Mouse (Mus musculus) myocyte (in vitro differentiated cells): ENCODE data around the gene Gm17720. TPM values are rescaled to one million over a fixed set of nuclear protein-coding genes. Genes with fewer than 3 reads are reported as not detected.

ENCODE experiments used
- H3K27me3 ChIP-seq: one replicate; pipeline ENCODE4 v1.6.1; 2011; ENCODE audit not compliant: control insufficient read depth, insufficient read depth, insufficient read length
- H3K36me3 ChIP-seq: one replicate; pipeline ENCODE4 v1.6.1; 2011; ENCODE audit not compliant: control insufficient read depth, insufficient read depth
- H3K4me2 ChIP-seq: one replicate; pipeline ENCODE4 v1.6.1; 2011; ENCODE audit warnings: low read depth, control low read depth
- H3K4me3 ChIP-seq: one replicate; pipeline ENCODE4 v1.5.1; 2011; ENCODE audit warnings: mild to moderate bottlenecking, control low read depth, moderate library complexity
- H3K79me2 ChIP-seq: one replicate; pipeline ENCODE4 v1.6.1; 2011; ENCODE audit not compliant: control insufficient read depth, insufficient read depth
- H3ac ChIP-seq: one replicate; pipeline ENCODE4 v1.6.1; 2011; ENCODE audit not compliant: control insufficient read depth, insufficient read length
- CEBPB ChIP-seq: IDR thresholded peaks from 2 replicates; pipeline ENCODE4 v1.6.1; 2011; ENCODE audit warnings: mild to moderate bottlenecking, moderate library complexity; ENCODE audit not compliant: poor library complexity, insufficient read depth, severe bottlenecking
- E2F4 ChIP-seq: IDR thresholded peaks from one replicate; pipeline ENCODE4 v1.6.1; 2011; ENCODE audit warnings: mild to moderate bottlenecking, control low read depth, moderate library complexity; ENCODE audit not compliant: insufficient read depth
- MAX ChIP-seq: IDR thresholded peaks from one replicate; pipeline ENCODE4 v1.6.1; 2011; ENCODE audit warnings: low read depth, mild to moderate bottlenecking, control low read depth
- MYOD1 ChIP-seq, 3 experiments: IDR thresholded peaks; one replicate each; pipeline ENCODE4 v1.6.1; 2011; ENCODE audit warnings: control low read depth in 2 of 3, low read depth in 2 of 3, mild to moderate bottlenecking in 2 of 3, moderate library complexity in 1 of 3; ENCODE audit not compliant: insufficient read length in 2 of 3, control insufficient read depth in 1 of 3
- MYOG ChIP-seq, 3 experiments: IDR thresholded peaks; one replicate each; pipeline ENCODE4 v1.6.1; 2011; ENCODE audit warnings: control low read depth in 2 of 3, low read depth in 2 of 3, mild to moderate bottlenecking in 2 of 3; ENCODE audit not compliant: insufficient read length in 2 of 3, control insufficient read depth in 1 of 3, insufficient read depth in 1 of 3
- POLR2A ChIP-seq: IDR thresholded peaks from one replicate; pipeline ENCODE4 v1.6.1; 2011; ENCODE audit warnings: low read depth, mild to moderate bottlenecking, control low read depth, moderate library complexity; ENCODE audit not compliant: insufficient read length
- POLR2AphosphoS2 ChIP-seq: IDR thresholded peaks from one replicate; pipeline ENCODE4 v1.6.1; 2011; ENCODE audit warnings: low read depth, control low read depth; ENCODE audit not compliant: insufficient read length
- REST ChIP-seq: IDR thresholded peaks from one replicate; pipeline ENCODE4 v1.6.1; 2011; ENCODE audit warnings: mild to moderate bottlenecking, control low read depth, moderate library complexity; ENCODE audit not compliant: insufficient read depth, insufficient read length
- SRF ChIP-seq: IDR thresholded peaks from one replicate; pipeline ENCODE4 v1.6.1; 2011; ENCODE audit warnings: low read depth; ENCODE audit not compliant: control insufficient read depth, insufficient read length
- TCF12 ChIP-seq: IDR thresholded peaks from one replicate; pipeline ENCODE4 v1.6.1; 2011; ENCODE audit warnings: mild to moderate bottlenecking, control low read depth; ENCODE audit not compliant: poor library complexity, insufficient read depth, severe bottlenecking
- TCF3 ChIP-seq: IDR thresholded peaks from one replicate; pipeline ENCODE4 v1.6.1; 2011; ENCODE audit warnings: low read depth, control low read depth; ENCODE audit not compliant: insufficient read length
- USF1 ChIP-seq: IDR thresholded peaks from one replicate; pipeline ENCODE4 v1.6.1; 2011; ENCODE audit warnings: low read depth, mild to moderate bottlenecking, control low read depth, moderate library complexity
- polyA plus RNA-seq: library from polyadenylated mRNA; unstranded; fragments of >200 nt; fragmentation: generic; extraction: Trizol; gene quantifications from one replicate; pipeline ENCODE4 v1.2.1, GENCODE M21; 2012; ENCODE audit warnings: missing spikeins

Gm17720 gene
- polyA plus RNA-seq, 1 experiment = not detected

DNA sequence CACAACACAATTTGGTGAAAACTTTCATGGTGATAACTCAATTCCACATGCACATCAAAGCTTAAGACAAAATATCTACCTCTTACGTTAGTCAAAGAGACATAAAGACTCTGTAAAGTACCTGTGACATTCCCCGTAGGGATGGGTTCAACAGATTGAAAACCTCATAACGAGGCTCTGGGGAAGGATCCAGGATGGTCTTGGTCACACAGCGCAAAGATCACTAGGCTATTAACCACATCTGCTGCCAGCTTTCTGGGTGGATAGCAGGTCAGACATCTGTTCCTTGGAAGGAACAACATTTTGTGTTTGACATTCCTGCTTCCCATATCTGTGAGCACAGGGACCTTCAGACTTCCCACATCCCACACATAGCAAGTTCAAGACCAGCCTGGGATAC is 32.8 kb downstream of the Gm17720 start:
- Histone ChIP-seq H3ac (no peak overlapping the region), H3K4me3 (no peak overlapping the region), H3K4me2 (no peak overlapping the region), H3K79me2 (no peaks in the 10 kb centered on the region), H3K36me3 (no peaks in the 10 kb centered on the region), H3K27me3 (no peaks in the 10 kb centered on the region)
- TF ChIP-seq MAX (no peak), CEBPB (no peak), MYOG (IDR thresholded peaks at IDR 0.05; ENCODE audit: control insufficient read depth in 1 of 3, insufficient read depth in 1 of 3, insufficient read length in 2 of 3, low read depth in 2 of 3) (no peak), POLR2A (no peak), REST (no peak), E2F4 (no peak), TCF3 (no peak), USF1 (no peak), SRF (no peak), TCF12 (no peak), POLR2AphosphoS2 (no peak), MYOD1 (IDR thresholded peaks at IDR 0.05; ENCODE audit: control insufficient read depth in 1 of 3, insufficient read length in 2 of 3, low read depth in 2 of 3) (no peak)

DNA sequence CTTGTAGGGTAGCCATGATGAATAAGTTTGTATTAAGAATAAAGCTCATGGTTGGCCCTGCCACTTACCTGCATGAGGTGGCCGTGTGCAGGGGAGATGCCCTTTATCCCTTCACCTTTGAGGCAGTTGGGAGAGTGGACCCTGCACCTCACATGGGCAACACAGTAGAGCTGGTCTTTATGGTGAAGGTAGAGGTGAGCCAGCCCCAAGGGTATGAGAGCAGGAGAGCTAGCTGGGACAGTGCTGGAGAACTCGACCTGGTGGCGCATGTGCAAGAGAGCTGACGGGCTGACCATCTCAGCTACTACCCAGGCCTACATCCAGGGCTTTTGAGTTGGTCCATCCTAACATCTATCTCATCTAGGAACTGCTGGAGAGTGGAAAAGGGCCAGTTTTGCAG is 36.9 kb downstream of the Gm17720 start:
- H3ac ChIP-seq = no peak overlapping the region
- no peak overlapping the region for H3K4me3 ChIP-seq
- no peak for TF ChIP-seq MYOD1 (IDR thresholded peaks at IDR 0.05; ENCODE audit: control insufficient read depth in 1 of 3, insufficient read length in 2 of 3, low read depth in 2 of 3)
- TF ChIP-seq POLR2AphosphoS2 = no peak
- no peak for TF ChIP-seq MYOG (IDR thresholded peaks at IDR 0.05; ENCODE audit: control insufficient read depth in 1 of 3, insufficient read depth in 1 of 3, insufficient read length in 2 of 3, low read depth in 2 of 3)
- no peak for TF ChIP-seq E2F4
- no peak for TF ChIP-seq SRF
- TF ChIP-seq TCF3 = no peak
- no peak for TF ChIP-seq REST
- TF ChIP-seq CEBPB = no peak
- no peak for TF ChIP-seq USF1
- no peak for TF ChIP-seq POLR2A
- no peak for TF ChIP-seq TCF12
- H3K27me3 ChIP-seq = no peaks in the 10 kb centered on the region
- H3K36me3 ChIP-seq = no peaks in the 10 kb centered on the region
- H3K79me2 ChIP-seq = no peaks in the 10 kb centered on the region
- no peak overlapping the region for H3K4me2 ChIP-seq

DNA sequence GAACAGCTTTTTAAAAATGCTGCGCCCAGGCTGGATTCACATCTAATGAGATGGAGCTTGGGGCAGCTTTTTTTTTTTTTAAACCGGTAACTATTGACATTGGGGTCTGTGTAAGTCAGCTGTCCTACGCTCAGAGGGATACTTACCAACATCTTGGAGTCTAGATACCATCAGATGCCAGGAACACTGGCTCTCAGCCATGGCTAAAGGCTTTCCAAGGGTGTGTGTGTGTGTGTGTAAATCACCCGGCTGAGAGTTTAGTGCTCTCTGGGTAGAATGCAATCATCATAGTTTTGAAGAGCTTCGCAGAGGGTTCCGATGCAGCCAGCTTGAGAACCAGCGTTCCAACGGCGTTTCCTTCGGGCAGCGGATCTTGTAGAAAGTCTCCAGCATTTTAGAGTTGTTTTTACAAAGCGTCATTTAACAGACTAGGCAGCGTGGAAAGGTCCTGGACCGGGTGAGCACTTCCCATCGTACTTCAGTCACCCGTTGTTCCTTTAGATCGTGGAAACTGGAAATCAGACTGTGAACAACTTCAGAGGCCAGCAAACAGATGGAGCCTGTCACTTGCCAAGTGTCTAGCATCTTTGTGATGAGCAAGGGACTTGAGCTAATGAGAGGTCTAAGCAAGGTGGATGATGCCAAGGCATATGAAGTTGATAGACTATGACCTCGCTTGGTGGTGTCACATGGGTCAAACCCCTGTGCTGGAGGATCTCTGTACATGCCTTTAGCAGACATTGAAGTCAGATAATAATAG is 37.8 kb downstream of the Gm17720 start:
- Histone ChIP-seq H3K79me2 (no peaks in the 10 kb centered on the region), H3K4me3 (no peak overlapping the region), H3K36me3 (no peaks in the 10 kb centered on the region), H3K27me3 (no peaks in the 10 kb centered on the region), H3K4me2 (no peak overlapping the region), H3ac (no peak overlapping the region)
- TF ChIP-seq SRF = no peak
- no peak for TF ChIP-seq POLR2A
- TF ChIP-seq TCF3 = no peak
- TF ChIP-seq TCF12 = no peak
- TF ChIP-seq MAX = no peak
- no peak for TF ChIP-seq REST
- TF ChIP-seq MYOG (IDR thresholded peaks at IDR 0.05; ENCODE audit: control insufficient read depth in 1 of 3, insufficient read depth in 1 of 3, insufficient read length in 2 of 3, low read depth in 2 of 3) = no peak
- TF ChIP-seq MYOD1 (IDR thresholded peaks at IDR 0.05; ENCODE audit: control insufficient read depth in 1 of 3, insufficient read length in 2 of 3, low read depth in 2 of 3) = no peak
- TF ChIP-seq USF1 = no peak
- TF ChIP-seq POLR2AphosphoS2 = no peak
- no peak for TF ChIP-seq E2F4
- no peak for TF ChIP-seq CEBPB

DNA sequence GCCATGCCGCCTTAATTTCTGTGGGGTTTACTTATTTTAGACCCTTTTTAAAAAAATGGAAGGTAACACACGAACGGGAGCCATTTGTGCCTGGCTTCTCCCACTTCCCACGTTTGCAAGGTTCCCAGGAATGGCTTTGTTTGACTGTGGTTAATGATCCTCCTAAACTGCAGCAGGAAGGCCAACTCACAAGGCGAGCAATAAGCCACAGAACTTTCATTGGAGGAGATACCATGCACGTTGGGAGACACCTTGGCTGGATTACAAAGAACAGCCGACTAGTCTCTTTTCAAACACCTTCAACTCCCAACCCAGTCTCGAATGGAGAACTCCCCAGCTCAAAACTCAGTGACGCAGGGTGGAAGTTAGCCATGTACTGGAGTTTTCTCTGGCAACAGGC is 38.4 kb downstream of the Gm17720 start:
- H3K27me3 ChIP-seq = no peaks in the 10 kb centered on the region
- H3K36me3 ChIP-seq = no peaks in the 10 kb centered on the region
- H3K4me3 ChIP-seq = no peak overlapping the region
- no peaks in the 10 kb centered on the region for H3K79me2 ChIP-seq
- H3ac ChIP-seq = no peak overlapping the region
- TF ChIP-seq REST = no peak
- no peak for TF ChIP-seq POLR2AphosphoS2
- TF ChIP-seq MYOG (IDR thresholded peaks at IDR 0.05; ENCODE audit: control insufficient read depth in 1 of 3, insufficient read depth in 1 of 3, insufficient read length in 2 of 3, low read depth in 2 of 3) = no peak
- no peak for TF ChIP-seq CEBPB
- TF ChIP-seq MYOD1 (IDR thresholded peaks at IDR 0.05; ENCODE audit: control insufficient read depth in 1 of 3, insufficient read length in 2 of 3, low read depth in 2 of 3) = no peak
- no peak for TF ChIP-seq POLR2A
- no peak for TF ChIP-seq SRF
- no peak for TF ChIP-seq USF1
- no peak for TF ChIP-seq TCF3
- no peak overlapping the region for H3K4me2 ChIP-seq
